Comparison of ENCODE assay signal across 17 mouse cellular contexts in genomic region chr5:27248685-27249084, GRCm38 (mm10).
"Had no signal": no experiment of that assay in that cellular context is flagged by ENCODE, and none has a peak within 500 bp of the region (broad histone marks: within the 10 kb centered on the region; RNA-seq: fewer than 3 reads in every experiment).

No protein-coding gene starts in this region.

- DNase-seq: gastrocnemius, adult 2 months; gastrocnemius, postnatal 10 days; gastrocnemius, postnatal 25 days; heart, adult 18-20 months; heart, postnatal 10 days; heart, postnatal 36 days; kidney, adult 11 months; kidney, adult 2 months; kidney, adult 9 months; kidney, postnatal 14 days; kidney, postnatal 36 days; layer of hippocampus, adult 9-11 months; layer of hippocampus, postnatal 36 days; left cerebral cortex, postnatal 4 days had no signal

- ATAC-seq: hindbrain, postnatal 0 days; intestine, embryonic 16.5 days; liver, embryonic 12.5 days had no signal
